Mouse (Mus musculus) forebrain, embryonic 11.5 days (tissue): ENCODE measurements around the gene Eomes. TPM values are rescaled to one million over a fixed set of nuclear protein-coding genes. Genes with fewer than 3 reads are reported as not detected.

Experiments
- ATAC-seq: fragments of 200-750 bp; cut with Nextera tagmentation; replicated peaks from 2 replicates; pipeline ENCODE4 v1.8.0; 2017; ENCODE audit warnings: moderate TSS enrichment; ENCODE audit not compliant: low FRiP score
- DNase-seq: peaks from one replicate; pipeline ENCODE4 v3.0.0-alpha.2; 2017; ENCODE audit warnings: low spot score
- H3K27ac ChIP-seq: fragments of 300-500 bp; sonication (generic); 2 replicates; pipeline ENCODE4 v1.5.1; 2014; ENCODE audit warnings: low read depth, low read length
- H3K27me3 ChIP-seq: fragments of 300-500 bp; sonication (generic); 2 replicates; pipeline ENCODE4 v1.6.1; 2014; ENCODE audit warnings: mild to moderate bottlenecking, low read length, mixed read lengths; ENCODE audit not compliant: control insufficient read depth, insufficient read depth
- H3K36me3 ChIP-seq: fragments of 300-500 bp; sonication (generic); 2 replicates; pipeline ENCODE4 v1.6.1; 2014; ENCODE audit warnings: mild to moderate bottlenecking, low read length, moderate library complexity, mixed read lengths; ENCODE audit not compliant: control insufficient read depth, insufficient read depth
- H3K4me1 ChIP-seq: fragments of 300-500 bp; sonication (generic); replicated peaks from 2 replicates; pipeline ENCODE4 v1.6.1; 2014; ENCODE audit warnings: low read length, mixed read lengths; ENCODE audit not compliant: control insufficient read depth, insufficient read depth
- H3K4me2 ChIP-seq: fragments of 300-500 bp; sonication (generic); 2 replicates; pipeline ENCODE4 v1.6.1; 2014; ENCODE audit warnings: low read depth, mild to moderate bottlenecking, low read length, moderate library complexity, mixed read lengths; ENCODE audit not compliant: severe bottlenecking
- H3K4me3 ChIP-seq: fragments of 300-500 bp; sonication (generic); 2 replicates; pipeline ENCODE4 v1.5.1; 2014; ENCODE audit warnings: low read depth, low read length
- H3K9ac ChIP-seq: fragments of 300-500 bp; sonication (generic); 2 replicates; pipeline ENCODE4 v1.6.1; 2014; ENCODE audit warnings: low read length
- H3K9me3 ChIP-seq: fragments of 300-500 bp; sonication (generic); 2 replicates; pipeline ENCODE4 v1.6.1; 2016; ENCODE audit warnings: low read length, mixed read lengths; ENCODE audit not compliant: control insufficient read depth
- WGBS: fragments of 180-500 bp; shearing (Covaris S2); extraction: QIAGEN DNeasy Blood & Tissue Kit; methylation state at CpG from one replicate; pipeline ENCODE4 v1.1.7; 2014; 5-methylcytosine and 5-hydroxymethylcytosine counted together
- polyA plus RNA-seq: library from polyadenylated mRNA; unstranded; fragments of >200 nt; fragmentation: Nextera tagmentation; extraction: Ambion mirVana; gene quantifications from 2 replicates; pipeline ENCODE4 v1.2.1, GENCODE M21; 2014

The Eomes gene
- polyA plus RNA-seq, 1 experiment from 2014 or later: 22.9 TPM

DNA sequence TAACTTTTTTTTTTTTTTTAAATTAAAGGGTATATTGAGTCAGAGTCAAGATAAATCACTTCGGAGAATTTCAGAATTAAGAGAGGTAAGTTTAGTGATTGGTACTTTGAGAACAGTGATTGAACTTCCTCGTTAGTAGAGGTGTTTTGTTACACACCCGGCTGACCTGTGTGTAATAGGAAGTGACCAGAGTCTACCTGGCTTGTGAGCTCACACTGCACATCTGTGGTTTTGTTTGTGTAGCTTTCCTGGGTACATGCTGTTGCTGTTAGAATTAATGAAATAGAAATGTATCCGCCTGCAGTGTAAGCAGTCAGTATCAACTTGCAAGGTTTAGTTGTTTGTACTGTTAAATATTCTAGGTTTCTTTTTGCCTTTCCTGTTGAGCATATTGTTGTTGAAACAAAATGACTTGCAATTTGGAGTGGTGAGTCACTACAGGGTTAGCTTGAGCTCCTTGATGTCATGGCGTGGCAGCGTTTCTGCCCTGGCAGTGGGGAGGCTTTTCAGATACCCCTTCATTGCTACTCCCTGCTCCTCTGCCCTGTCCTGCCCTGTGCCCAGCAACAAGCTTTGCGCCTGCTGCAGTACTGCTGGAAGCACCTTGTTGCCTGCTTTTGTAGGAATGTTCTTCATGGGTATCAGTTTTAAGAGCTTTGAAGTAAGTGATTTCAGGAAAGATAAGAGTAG lies 54.6 kb downstream of the Eomes start:
- H3K27me3 ChIP-seq: no peaks in the 10 kb centered on the region
- no peak overlapping the region for H3K27ac ChIP-seq
- H3K36me3 ChIP-seq: peaks cover 8% of the 10 kb centered on the region
- no peaks in the 10 kb centered on the region for H3K4me1 ChIP-seq
- DNase-seq: no peak
- no peak for ATAC-seq
- no peak overlapping the region for H3K4me2 ChIP-seq
- H3K9ac ChIP-seq: no peak overlapping the region
- WGBS: 92% methylated on average over 7 of the region's 7 CpGs
- no peak overlapping the region for H3K4me3 ChIP-seq
- H3K9me3 ChIP-seq: no peaks in the 10 kb centered on the region

Other genes with a start within 250 kb of the Eomes start
- gene Golga4, start 28.1 kb downstream of the Eomes start, polyA plus RNA-seq: 60.8 and 66.8 TPM in 2 replicates
- gene Itga9, start 128.5 kb downstream of the Eomes start, polyA plus RNA-seq: 6.3 and 7.1 TPM in 2 replicates